Mouse (Mus musculus) MEL (cell line): ENCODE results near the gene Syt3.

Experiments
- CTCF ChIP-seq, 3 experiments: IDR thresholded peaks in 2 of 3; conservative IDR thresholded peaks in 1 of 3; 2 replicates each; pipeline ENCODE4 v1.5.1; 2011 to 2012; ENCODE audit warnings: low read length in 3 of 3, low read depth in 2 of 3, mild to moderate bottlenecking in 2 of 3, improper control_type of control experiment in 1 of 3, inconsistent platforms in 1 of 3, mixed read lengths in 1 of 3, moderate library complexity in 1 of 3; ENCODE audit not compliant: control insufficient read depth in 1 of 3, insufficient read depth in 1 of 3, poor library complexity in 1 of 3, severe bottlenecking in 1 of 3
- HCFC1 ChIP-seq: IDR thresholded peaks from 2 replicates; pipeline ENCODE4 v1.6.1; 2012; ENCODE audit warnings: low read depth, mild to moderate bottlenecking, inconsistent platforms, low read length, improper control_type of control experiment, moderate library complexity
- MAZ ChIP-seq: IDR thresholded peaks from 2 replicates; pipeline ENCODE4 v1.6.1; 2012; ENCODE audit warnings: low read depth, mild to moderate bottlenecking, inconsistent platforms, low read length, improper control_type of control experiment
- NELFE ChIP-seq: IDR thresholded peaks from 2 replicates; pipeline ENCODE4 v1.6.1; 2011; ENCODE audit warnings: low read depth, low read length, improper control_type of control experiment
- POLR2A ChIP-seq, 2 experiments: IDR thresholded peaks; 2 replicates each; pipeline ENCODE4 v1.6.1; 2011 to 2012; ENCODE audit warnings: low read length in 2 of 2, mild to moderate bottlenecking in 2 of 2, control low read depth in 1 of 2, improper control_type of control experiment in 1 of 2, low read depth in 1 of 2, moderate library complexity in 1 of 2; ENCODE audit not compliant: control insufficient read depth in 1 of 2, insufficient read depth in 1 of 2, poor library complexity in 1 of 2
- UBTF ChIP-seq: IDR thresholded peaks from 2 replicates; pipeline ENCODE4 v1.6.1; 2012; ENCODE audit warnings: low read depth, mild to moderate bottlenecking, inconsistent platforms, low read length, improper control_type of control experiment, moderate library complexity, borderline replicate concordance; ENCODE audit not compliant: insufficient read depth
- USF1 ChIP-seq: IDR thresholded peaks from 2 replicates; pipeline ENCODE4 v1.6.1; 2014; ENCODE audit warnings: low read depth, mild to moderate bottlenecking, inconsistent platforms, low read length, improper control_type of control experiment, moderate library complexity
- ZC3H11A ChIP-seq: IDR thresholded peaks from 2 replicates; pipeline ENCODE4 v1.6.1; 2012; ENCODE audit warnings: low read depth, mild to moderate bottlenecking, inconsistent platforms, low read length, improper control_type of control experiment
- ZKSCAN1 ChIP-seq: IDR thresholded peaks from 2 replicates; pipeline ENCODE4 v1.6.1; 2012; ENCODE audit warnings: low read depth, mild to moderate bottlenecking, inconsistent platforms, low read length, improper control_type of control experiment, moderate library complexity
- ZMIZ1 ChIP-seq: IDR thresholded peaks from 2 replicates; pipeline ENCODE4 v1.6.1; 2012; ENCODE audit warnings: low read depth, mild to moderate bottlenecking, inconsistent platforms, low read length, improper control_type of control experiment, moderate library complexity

DNA sequence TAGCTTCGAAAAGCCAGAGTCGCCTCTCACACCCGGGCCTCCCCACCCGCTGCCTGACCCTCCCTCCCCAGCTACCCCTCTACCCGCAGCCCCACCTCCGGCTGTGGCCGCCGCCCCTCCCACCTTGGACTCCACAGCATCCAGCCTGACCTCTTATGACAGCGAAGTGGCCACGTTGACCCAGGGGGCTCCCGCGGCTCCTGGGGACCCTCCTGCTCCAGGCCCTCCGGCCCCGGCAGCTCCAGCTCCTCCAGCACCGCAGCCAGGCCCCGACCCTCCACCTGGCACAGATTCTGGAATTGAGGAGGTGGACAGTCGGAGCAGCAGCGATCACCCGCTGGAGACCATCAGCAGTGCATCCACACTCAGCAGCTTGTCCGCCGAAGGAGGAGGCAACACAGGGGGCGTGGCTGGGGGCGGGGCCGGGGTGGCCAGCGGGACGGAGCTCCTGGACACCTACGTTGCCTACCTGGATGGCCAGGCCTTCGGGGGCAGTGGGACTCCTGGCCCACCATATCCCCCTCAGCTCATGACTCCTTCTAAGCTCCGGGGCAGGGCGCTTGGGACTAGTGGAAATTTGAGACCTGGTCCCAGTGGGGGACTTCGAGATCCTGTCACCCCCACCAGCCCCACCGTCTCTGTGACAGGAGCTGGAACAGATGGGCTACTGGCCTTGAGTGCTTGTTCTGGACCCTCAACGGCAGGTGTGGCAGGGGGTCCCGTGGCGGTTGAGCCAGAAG, 30.1 kb upstream of the Syt3 start:
- no peak for TF ChIP-seq ZMIZ1
- no peak for TF ChIP-seq CTCF (IDR thresholded peaks at IDR 0.05 in 2 of 3, conservative IDR thresholded peaks at IDR 0.05 in 1 of 3; ENCODE audit: control insufficient read depth in 1 of 3, insufficient read depth in 1 of 3, low read depth in 2 of 3, low read length in 3 of 3, poor library complexity in 1 of 3, severe bottlenecking in 1 of 3)
- no peak for TF ChIP-seq POLR2A (IDR thresholded peaks at IDR 0.05; ENCODE audit: control insufficient read depth in 1 of 2, insufficient read depth in 1 of 2, low read depth in 1 of 2, low read length in 2 of 2, poor library complexity in 1 of 2)
- TF ChIP-seq USF1 = no peak
- no peak for TF ChIP-seq ZKSCAN1
- TF ChIP-seq NELFE = no peak
- TF ChIP-seq UBTF = no peak
- TF ChIP-seq ZC3H11A = no peak
- TF ChIP-seq HCFC1 = no peak
- TF ChIP-seq MAZ = no peak
